Mouse (Mus musculus): ENCODE data around the gene Uncx. TPM values are rescaled to one million over a fixed set of nuclear protein-coding genes. Genes with fewer than 3 reads are reported as not detected.
A peak's percentile ranks its signal among the peaks of the same experiment; 100 is the strongest.

Gene Uncx
- total and polyA plus RNA-seq, 2 experiments from 2014 or later = not detected

DNA sequence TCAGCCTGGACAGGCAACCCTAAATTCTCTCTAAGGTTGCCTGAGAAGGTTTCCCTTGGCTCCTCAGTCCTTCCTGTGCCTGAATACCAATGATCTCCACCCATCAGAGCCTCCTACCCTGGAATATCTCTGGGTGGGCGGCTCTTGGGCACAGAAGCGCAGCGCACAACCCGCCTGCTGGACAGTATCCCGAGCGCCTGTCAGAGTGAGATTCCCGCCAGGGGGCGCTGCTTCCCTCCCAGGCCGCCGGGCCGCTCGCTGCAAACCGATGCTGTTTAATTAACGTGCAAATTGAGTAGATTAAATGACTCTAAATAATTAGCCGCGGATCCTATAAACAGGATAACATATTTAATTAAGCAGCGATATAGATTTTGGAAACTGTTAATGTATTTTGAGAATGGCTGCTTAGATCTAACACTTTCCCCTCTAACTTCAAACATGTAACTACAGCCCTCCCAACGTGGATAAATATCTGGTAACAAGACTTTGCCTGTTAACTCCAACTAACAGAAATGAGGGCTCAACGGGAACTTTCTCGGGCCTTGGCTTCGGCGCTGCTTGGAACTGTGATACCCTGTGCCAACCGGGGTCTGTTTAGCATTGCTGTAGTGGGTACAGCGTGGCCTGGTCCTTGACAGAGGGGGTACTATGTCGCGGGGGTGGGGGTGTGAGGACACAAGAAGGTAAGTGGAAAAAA is 6.9 kb upstream of the Uncx start:
- Histone ChIP-seq H3K4me3 (ENCODE audit: low read depth, low read length) (no peak overlapping the region), H3K27ac (ENCODE audit: low read depth) (no peak overlapping the region), H3K4me1 (ENCODE audit: control insufficient read depth, insufficient read depth) (no peaks in the 10 kb centered on the region), H3K4me2 (ENCODE audit: low read depth, low read length) (no peak overlapping the region), H3K9ac (replicated peaks; ENCODE audit: low read depth, low read length) (no peak overlapping the region), H3K27me3 (ENCODE audit: control insufficient read depth, insufficient read depth, low read length) (peaks cover 69% of the 10 kb centered on the region), H3K9me3 (replicated peaks; ENCODE audit: control insufficient read depth, low read length) (no peaks in the 10 kb centered on the region), H3K36me3 (replicated peaks; ENCODE audit: control insufficient read depth, insufficient read depth, low read length) (no peaks in the 10 kb centered on the region)
- WGBS = 9% methylated on average over 26 of the region's 26 CpGs
- DNase-seq (ENCODE audit: low spot score) = peak; percentile 46
- TF ChIP-seq EP300 (IDR thresholded peaks at IDR 0.05; ENCODE audit: low read depth) (no peak), CTCF (IDR thresholded peaks at IDR 0.05; ENCODE audit: low read depth) (peak; percentile 83)
- ATAC-seq (ENCODE audit: insufficient read depth, low read depth) = peak; percentile 67

DNA sequence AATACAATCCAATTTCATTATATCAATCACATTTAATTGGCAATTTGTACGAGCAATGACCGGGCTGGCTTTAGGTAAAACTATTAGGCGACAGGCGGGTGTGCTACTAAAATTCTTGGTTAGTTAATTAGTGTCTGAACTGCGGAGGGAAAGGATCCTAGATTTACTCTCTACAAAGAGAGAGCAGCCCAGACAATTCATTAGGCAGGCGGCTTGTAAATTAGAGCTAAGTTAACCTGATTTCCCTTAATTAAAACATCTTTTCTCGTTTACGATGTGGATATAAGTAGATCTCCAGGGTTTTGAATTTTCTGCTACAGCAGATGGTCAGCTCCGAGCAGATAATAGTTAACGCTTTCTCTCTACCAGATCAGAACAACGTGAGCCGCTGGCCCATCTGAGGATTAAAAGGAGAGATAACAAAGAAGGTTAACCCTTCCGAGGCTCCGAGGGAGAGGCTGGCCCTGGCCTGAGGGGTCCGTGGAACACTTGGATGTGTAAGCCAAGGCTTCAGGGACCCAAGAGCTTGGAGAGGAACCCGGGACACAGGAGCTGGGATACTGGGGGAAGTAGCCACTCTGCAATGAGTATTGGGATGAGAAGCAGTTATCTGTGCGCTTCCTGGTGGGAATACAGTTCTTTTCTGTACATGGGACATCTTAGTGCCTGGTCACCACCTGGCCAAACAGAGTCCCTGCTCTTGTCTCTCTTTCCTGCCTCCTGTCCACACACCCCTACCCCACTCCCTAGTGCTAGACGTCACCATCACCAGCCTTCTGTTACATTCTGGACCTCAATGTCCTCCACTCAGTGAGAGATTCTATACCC is 6.2 kb upstream of the Uncx start:
- no peak overlapping the region for H3K4me2 ChIP-seq (ENCODE audit: low read depth, low read length)
- WGBS = 28% methylated on average over 18 of the region's 18 CpGs
- DNase-seq (ENCODE audit: low spot score) (no peak), ATAC-seq (ENCODE audit: insufficient read depth, low read depth) (no peak)
- no peaks in the 10 kb centered on the region for H3K36me3 ChIP-seq (replicated peaks; ENCODE audit: control insufficient read depth, insufficient read depth, low read length)
- H3K27me3 ChIP-seq (ENCODE audit: control insufficient read depth, insufficient read depth, low read length) = peaks cover 77% of the 10 kb centered on the region
- no peaks in the 10 kb centered on the region for H3K9me3 ChIP-seq (replicated peaks; ENCODE audit: control insufficient read depth, low read length)
- H3K4me3 ChIP-seq (ENCODE audit: low read depth, low read length) = no peak overlapping the region
- TF ChIP-seq EP300 (IDR thresholded peaks at IDR 0.05; ENCODE audit: low read depth) (no peak), CTCF (IDR thresholded peaks at IDR 0.05; ENCODE audit: low read depth) (no peak)
- no peak overlapping the region for H3K9ac ChIP-seq (replicated peaks; ENCODE audit: low read depth, low read length)
- H3K4me1 ChIP-seq (ENCODE audit: control insufficient read depth, insufficient read depth) = no peaks in the 10 kb centered on the region
- H3K27ac ChIP-seq (ENCODE audit: low read depth) = no peak overlapping the region

DNA sequence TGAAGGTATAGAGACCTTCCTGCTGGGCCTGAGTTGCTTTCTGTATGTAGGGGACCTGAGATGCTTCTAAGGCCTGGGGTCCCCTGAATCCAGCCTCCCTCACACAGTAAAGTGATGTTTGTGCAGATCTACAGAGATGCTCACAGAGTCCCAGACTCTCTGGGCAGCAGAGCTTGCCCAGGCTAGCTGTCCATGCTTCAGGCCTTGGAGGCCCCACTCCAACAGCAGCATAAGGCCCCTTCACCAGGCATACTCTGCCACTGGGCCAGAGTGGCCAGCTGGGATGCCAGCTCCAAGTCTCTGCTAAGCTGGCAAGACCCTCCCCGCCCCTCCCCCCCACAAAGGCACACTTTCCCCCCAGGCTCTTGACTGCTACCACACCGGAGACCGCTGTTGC is 5.6 kb upstream of the Uncx start:
- no peaks in the 10 kb centered on the region for H3K9me3 ChIP-seq (replicated peaks; ENCODE audit: control insufficient read depth, low read length)
- H3K27ac ChIP-seq (ENCODE audit: low read depth) = no peak overlapping the region
- H3K9ac ChIP-seq (replicated peaks; ENCODE audit: low read depth, low read length) = no peak overlapping the region
- ATAC-seq (ENCODE audit: insufficient read depth, low read depth) = no peak
- WGBS = 31% methylated on average over 3 of the region's 3 CpGs
- TF ChIP-seq EP300 (IDR thresholded peaks at IDR 0.05; ENCODE audit: low read depth) (no peak), CTCF (IDR thresholded peaks at IDR 0.05; ENCODE audit: low read depth) (no peak)
- H3K4me3 ChIP-seq (ENCODE audit: low read depth, low read length) = no peak overlapping the region
- no peak overlapping the region for H3K4me2 ChIP-seq (ENCODE audit: low read depth, low read length)
- H3K27me3 ChIP-seq (ENCODE audit: control insufficient read depth, insufficient read depth, low read length) = peaks cover 83% of the 10 kb centered on the region
- H3K36me3 ChIP-seq (replicated peaks; ENCODE audit: control insufficient read depth, insufficient read depth, low read length) = no peaks in the 10 kb centered on the region
- no peaks in the 10 kb centered on the region for H3K4me1 ChIP-seq (ENCODE audit: control insufficient read depth, insufficient read depth)
- DNase-seq (ENCODE audit: low spot score) = no peak

DNA sequence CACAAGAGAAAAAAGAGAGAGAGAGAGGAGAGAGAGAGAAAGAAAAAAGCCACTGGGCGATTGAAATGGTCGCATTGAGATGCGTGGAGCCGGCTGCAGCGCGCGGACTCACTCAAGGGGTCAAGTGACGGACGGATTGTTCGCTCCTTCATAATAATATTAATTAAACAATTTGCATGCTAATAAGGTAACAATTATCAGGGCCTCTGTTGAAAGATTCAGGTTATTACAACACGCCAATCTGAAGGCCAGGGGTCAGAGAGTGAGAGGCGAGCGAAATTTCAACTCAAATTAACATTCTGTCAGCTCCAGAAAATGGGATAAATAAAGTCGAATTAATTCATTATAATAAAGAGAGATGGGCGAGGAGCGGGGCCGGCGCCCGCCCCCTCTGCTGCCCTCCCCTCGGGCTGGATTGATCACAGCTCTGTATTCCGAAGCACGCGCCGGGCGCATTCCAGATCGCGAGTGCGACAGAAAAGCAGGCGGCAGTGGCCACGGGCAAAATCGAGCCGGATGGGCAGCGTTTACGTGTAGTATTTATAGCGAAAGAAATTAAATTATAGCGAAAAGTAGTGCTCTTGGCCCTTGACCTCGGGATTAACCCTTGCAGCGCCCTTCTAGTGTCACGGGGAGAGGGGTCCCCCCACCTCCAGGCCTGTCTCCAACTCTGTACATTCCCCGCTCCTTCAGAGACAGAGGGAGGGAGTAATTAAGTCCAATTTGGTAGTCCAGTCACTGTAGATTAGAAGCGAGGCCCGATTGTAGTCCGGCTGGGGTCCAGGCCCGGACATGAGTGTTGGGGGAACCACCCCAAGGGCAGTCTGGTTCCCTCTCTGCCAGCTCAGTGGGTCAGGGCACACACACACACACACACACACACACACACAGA is 1.9 kb upstream of the Uncx start:
- 4% methylated on average over 44 of the region's 44 CpGs for WGBS
- H3K9ac ChIP-seq (replicated peaks; ENCODE audit: low read depth, low read length) = no peak overlapping the region
- H3K4me2 ChIP-seq (ENCODE audit: low read depth, low read length) = no peak overlapping the region
- H3K27ac ChIP-seq (ENCODE audit: low read depth) = no peak overlapping the region
- no peak for DNase-seq (ENCODE audit: low spot score)
- no peaks in the 10 kb centered on the region for H3K36me3 ChIP-seq (replicated peaks; ENCODE audit: control insufficient read depth, insufficient read depth, low read length)
- H3K27me3 ChIP-seq (ENCODE audit: control insufficient read depth, insufficient read depth, low read length) = peaks cover 98% of the 10 kb centered on the region
- no peak for ATAC-seq (ENCODE audit: insufficient read depth, low read depth)
- no peak for TF ChIP-seq CTCF (IDR thresholded peaks at IDR 0.05; ENCODE audit: low read depth)
- TF ChIP-seq EP300 (IDR thresholded peaks at IDR 0.05; ENCODE audit: low read depth) = no peak
- H3K4me3 ChIP-seq (ENCODE audit: low read depth, low read length) = peak overlapping the region; percentile 18
- H3K9me3 ChIP-seq (replicated peaks; ENCODE audit: control insufficient read depth, low read length) = no peaks in the 10 kb centered on the region
- H3K4me1 ChIP-seq (ENCODE audit: control insufficient read depth, insufficient read depth) = no peaks in the 10 kb centered on the region

DNA sequence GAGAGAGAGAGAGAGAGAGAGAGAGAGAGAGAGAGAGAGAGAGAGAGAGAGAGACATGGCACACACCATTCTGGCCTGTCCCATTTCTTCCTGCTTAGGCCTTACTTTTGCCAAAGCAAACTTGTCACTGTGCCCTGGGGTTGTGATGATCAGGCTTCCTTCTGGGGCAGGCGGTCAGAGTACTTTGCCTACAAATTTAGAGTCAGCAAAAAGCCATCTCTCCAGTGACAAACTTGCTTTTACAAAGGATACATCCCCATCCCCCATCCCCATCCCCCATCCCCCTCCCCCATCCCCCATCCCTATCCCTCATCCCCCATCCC is 1.3 kb upstream of the Uncx start:
- ATAC-seq (ENCODE audit: insufficient read depth, low read depth) (no peak), DNase-seq (ENCODE audit: low spot score) (no peak)
- Histone ChIP-seq H3K4me2 (ENCODE audit: low read depth, low read length) (no peak overlapping the region), H3K36me3 (replicated peaks; ENCODE audit: control insufficient read depth, insufficient read depth, low read length) (no peaks in the 10 kb centered on the region), H3K4me3 (ENCODE audit: low read depth, low read length) (no peak overlapping the region), H3K4me1 (ENCODE audit: control insufficient read depth, insufficient read depth) (no peaks in the 10 kb centered on the region), H3K27me3 (ENCODE audit: control insufficient read depth, insufficient read depth, low read length) (peaks cover 98% of the 10 kb centered on the region), H3K9ac (replicated peaks; ENCODE audit: low read depth, low read length) (no peak overlapping the region), H3K27ac (ENCODE audit: low read depth) (no peak overlapping the region), H3K9me3 (replicated peaks; ENCODE audit: control insufficient read depth, low read length) (no peaks in the 10 kb centered on the region)
- TF ChIP-seq CTCF (IDR thresholded peaks at IDR 0.05; ENCODE audit: low read depth) = no peak
- 0% methylated on average over 1 of the region's 1 CpGs for WGBS
